Mouse (Mus musculus) testis, adult 2 months (tissue): ENCODE data around the gene Shc4. TPM values are rescaled to one million over a fixed set of nuclear protein-coding genes. Genes with fewer than 3 reads are reported as not detected.

Experiments used
- H3K27ac ChIP-seq: fragments of 200-500 bp; 2 replicates; pipeline ENCODE4 v1.5.1; 2012; ENCODE audit warnings: low read depth, low read length; ENCODE audit not compliant: control insufficient read depth, insufficient read depth
- H3K27me3 ChIP-seq: fragments of 200-500 bp; 2 replicates; pipeline ENCODE4 v1.6.1; 2012; ENCODE audit warnings: mild to moderate bottlenecking, low read length, moderate library complexity; ENCODE audit not compliant: control insufficient read depth, insufficient read depth
- H3K36me3 ChIP-seq: fragments of 200-500 bp; 2 replicates; pipeline ENCODE4 v1.6.1; 2012; ENCODE audit warnings: mild to moderate bottlenecking, low read length; ENCODE audit not compliant: control insufficient read depth, insufficient read depth
- H3K4me1 ChIP-seq: fragments of 200-500 bp; 2 replicates; pipeline ENCODE4 v1.6.1; 2012; ENCODE audit warnings: low read length; ENCODE audit not compliant: control insufficient read depth, insufficient read depth
- H3K4me3 ChIP-seq: fragments of 200-500 bp; 2 replicates; pipeline ENCODE4 v1.5.1; 2012; ENCODE audit warnings: low read depth, mild to moderate bottlenecking, low read length, moderate library complexity, mixed read lengths; ENCODE audit not compliant: control insufficient read depth
- CTCF ChIP-seq: fragments of 200-500 bp; IDR thresholded peaks from 2 replicates; pipeline ENCODE4 v1.5.1; 2012; ENCODE audit warnings: low read depth, mild to moderate bottlenecking, inconsistent platforms, low read length, moderate library complexity; ENCODE audit not compliant: control insufficient read depth, insufficient read depth, insufficient replicate concordance
- POLR2A ChIP-seq: fragments of 200-500 bp; IDR thresholded peaks from 2 replicates; pipeline ENCODE4 v1.6.1; 2012; ENCODE audit warnings: low read depth, mild to moderate bottlenecking, inconsistent platforms, low read length, moderate library complexity; ENCODE audit not compliant: control insufficient read depth
- polyA plus RNA-seq: library from polyadenylated mRNA; depleted of rRNA; stranded (reverse); fragments of >200 nt; gene quantifications from 2 replicates; pipeline ENCODE4 v1.2.3, GENCODE M21; 2012

Gene Shc4
- polyA plus RNA-seq, 1 experiment: 8.5 TPM

- no peak overlapping the region for H3K27ac ChIP-seq
- TF ChIP-seq POLR2A: no peak
- TF ChIP-seq CTCF: no peak
- no peak overlapping the region for H3K4me3 ChIP-seq
- H3K27me3 ChIP-seq: no peaks in the 10 kb centered on the region
- H3K4me1 ChIP-seq: peaks cover 3% of the 10 kb centered on the region
- no peaks in the 10 kb centered on the region for H3K36me3 ChIP-seq
Observed at GRCm38 (mm10) chr2:125706510-125706921, 17.4 kb downstream of the Shc4 start.

- Histone ChIP-seq H3K36me3 (no peaks in the 10 kb centered on the region), H3K4me3 (no peak overlapping the region), H3K4me1 (peaks cover 3% of the 10 kb centered on the region), H3K27me3 (no peaks in the 10 kb centered on the region), H3K27ac (no peak overlapping the region)
- TF ChIP-seq POLR2A (no peak), CTCF (no peak)
Observed at GRCm38 (mm10) chr2:125704907-125705631, 18.9 kb downstream of the Shc4 start.

DNA sequence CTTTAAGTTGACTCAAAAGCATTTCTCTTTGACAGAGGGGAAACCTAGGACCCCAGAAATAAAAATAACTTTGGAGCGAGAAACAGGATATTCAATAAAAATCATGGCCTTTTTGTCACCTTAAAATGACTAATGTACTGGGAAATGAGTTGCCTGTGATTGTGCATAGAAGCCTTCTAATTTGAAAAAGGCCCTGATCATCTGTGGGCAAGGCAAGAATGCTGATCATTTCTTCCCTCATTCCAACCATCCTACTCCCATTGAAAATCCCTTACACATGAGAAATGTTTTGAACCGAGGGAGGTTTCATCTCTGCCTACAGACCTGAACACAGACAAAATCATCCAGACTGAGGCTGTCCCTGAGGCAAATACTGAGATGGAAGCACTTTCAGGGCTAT, 21.1 kb downstream of the Shc4 start:
- TF ChIP-seq POLR2A (no peak), CTCF (no peak)
- Histone ChIP-seq H3K27ac (no peak overlapping the region), H3K4me1 (no peaks in the 10 kb centered on the region), H3K4me3 (no peak overlapping the region), H3K36me3 (no peaks in the 10 kb centered on the region), H3K27me3 (no peaks in the 10 kb centered on the region)

DNA sequence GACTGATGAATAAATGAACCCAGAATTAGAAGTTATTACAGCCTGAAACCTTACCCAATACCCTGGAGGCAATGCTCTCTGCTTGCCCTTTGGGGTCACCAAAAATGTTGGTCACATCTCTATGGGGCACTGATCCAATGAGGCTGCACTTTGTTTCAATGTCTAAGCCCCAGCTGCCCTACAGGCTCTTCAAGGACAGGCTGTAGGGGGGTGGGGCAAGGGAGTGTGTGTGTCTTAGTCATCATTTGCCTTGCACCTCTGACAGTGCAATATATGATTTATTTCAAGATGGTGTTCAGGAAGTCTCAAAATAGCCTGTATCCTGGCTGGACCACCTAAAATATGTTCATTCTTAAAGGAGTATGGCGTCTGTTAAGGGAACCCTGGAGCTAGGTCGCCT, 22.3 kb downstream of the Shc4 start:
- Histone ChIP-seq H3K4me1 (no peaks in the 10 kb centered on the region), H3K27me3 (no peaks in the 10 kb centered on the region), H3K36me3 (no peaks in the 10 kb centered on the region), H3K4me3 (no peak overlapping the region), H3K27ac (no peak overlapping the region)
- no peak for TF ChIP-seq POLR2A
- no peak for TF ChIP-seq CTCF

DNA sequence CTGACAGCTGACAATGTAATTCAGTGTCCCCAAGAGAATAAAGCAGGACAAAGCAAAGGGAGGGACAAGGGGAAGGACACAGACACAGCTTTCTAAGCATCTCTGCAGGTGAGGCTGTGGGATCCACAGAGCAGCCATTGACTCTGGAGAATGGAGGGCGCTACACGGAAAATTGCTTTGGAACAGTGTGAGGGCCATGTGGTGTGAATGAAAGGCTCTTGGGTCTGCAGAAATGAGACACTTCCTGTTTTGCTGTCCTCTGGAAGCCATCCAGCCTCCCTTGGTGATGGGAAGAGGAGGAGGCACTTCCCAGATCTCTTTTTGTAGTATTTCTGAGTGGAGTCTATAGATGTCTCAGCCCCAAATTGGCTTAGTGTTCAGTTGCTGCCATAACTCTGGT, 27.7 kb downstream of the Shc4 start:
- H3K4me1 ChIP-seq: no peaks in the 10 kb centered on the region
- TF ChIP-seq POLR2A: no peak
- no peak for TF ChIP-seq CTCF
- no peaks in the 10 kb centered on the region for H3K27me3 ChIP-seq
- no peak overlapping the region for H3K27ac ChIP-seq
- H3K36me3 ChIP-seq: no peaks in the 10 kb centered on the region
- no peak overlapping the region for H3K4me3 ChIP-seq

- Histone ChIP-seq H3K36me3 (no peaks in the 10 kb centered on the region), H3K4me1 (no peaks in the 10 kb centered on the region), H3K4me3 (no peak overlapping the region), H3K27me3 (no peaks in the 10 kb centered on the region), H3K27ac (no peak overlapping the region)
- no peak for TF ChIP-seq POLR2A
- no peak for TF ChIP-seq CTCF
Observed at GRCm38 (mm10) chr2:125694798-125695197, 29.1 kb downstream of the Shc4 start.

DNA sequence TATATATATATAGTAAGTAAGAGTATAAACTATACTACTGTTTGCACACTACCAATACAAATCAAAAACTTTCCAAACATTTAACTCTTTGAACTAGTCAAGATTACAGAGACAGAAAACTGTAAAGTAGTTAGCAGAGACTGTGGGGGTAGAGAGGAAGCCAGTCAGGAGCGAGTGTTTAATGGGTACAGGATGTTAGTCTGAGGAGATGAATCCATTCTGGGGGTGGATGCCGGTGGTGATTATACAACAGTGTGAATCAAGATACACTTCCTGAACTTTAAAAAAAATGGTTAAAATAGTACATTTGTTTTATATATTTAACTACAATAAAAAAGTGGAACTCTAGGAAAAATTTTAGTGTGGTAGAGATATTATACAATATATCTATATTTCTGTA, 31.9 kb downstream of the Shc4 start:
- Histone ChIP-seq H3K4me1 (no peaks in the 10 kb centered on the region), H3K27ac (no peak overlapping the region), H3K36me3 (no peaks in the 10 kb centered on the region), H3K27me3 (no peaks in the 10 kb centered on the region), H3K4me3 (no peak overlapping the region)
- no peak for TF ChIP-seq CTCF
- TF ChIP-seq POLR2A: no peak
